Mouse (Mus musculus) neural tube, postnatal 0 days (tissue): ENCODE measurements around the gene Dennd2c. TPM values are rescaled to one million over a fixed set of nuclear protein-coding genes. Genes with fewer than 3 reads are reported as not detected.

Source experiments
- polyA plus RNA-seq: library from polyadenylated mRNA; unstranded; fragments of >200 nt; fragmentation: Nextera tagmentation; extraction: Ambion mirVana; gene quantifications from 2 replicates; pipeline ENCODE4 v1.2.1, GENCODE M21; 2015

Dennd2c gene
- polyA plus RNA-seq, result 0.97 and 1.1 TPM in 2 replicates

GRCm38 (mm10) chr3:103102454-103103390 is at the start of gene Dennd2c:
TSS of gene Dennd2c (plus strand) at chr3:103102604.

GRCm38 (mm10) chr3:103058207-103059157 is 43.9 kb upstream of the Dennd2c start, which contains the start of gene Nras:
TSS of gene Nras (plus strand) at chr3:103058285.

GRCm38 (mm10) chr3:103073771-103074170 is 28.6 kb upstream of the Dennd2c start, which contains the start of gene Ampd1:
TSS of gene Ampd1 (plus strand) at chr3:103074014.

GRCm38 (mm10) chr3:103171505-103172267 is 69.3 kb downstream of the Dennd2c start, which contains the start of gene Bcas2:
TSS of gene Bcas2 (plus strand) at chr3:103171655.

Other genes with a start within 250 kb of the Dennd2c start
- not detected in 2 replicates for gene Sycp1, start 166.5 kb upstream of the Dennd2c start, polyA plus RNA-seq
- gene Nr1h5, start 138.5 kb upstream of the Dennd2c start, polyA plus RNA-seq, result not detected in 2 replicates
- gene Sike1, start 106.9 kb upstream of the Dennd2c start, polyA plus RNA-seq, result 47.1 and 54.4 TPM in 2 replicates
- 200 and 214 TPM in 2 replicates for gene Csde1, start 82.2 kb upstream of the Dennd2c start, polyA plus RNA-seq
- gene Nras, start 44.3 kb upstream of the Dennd2c start, polyA plus RNA-seq, result 53.1 and 56.2 TPM in 2 replicates
- 0.09 TPM in 1 of 2 replicates, not detected in the other for gene Ampd1, start 28.6 kb upstream of the Dennd2c start, polyA plus RNA-seq
- 168 TPM in 2 replicates for gene Bcas2, start 69.1 kb downstream of the Dennd2c start, polyA plus RNA-seq
- 14.9 and 17.7 TPM in 2 replicates for gene Trim33, start 176.7 kb downstream of the Dennd2c start, polyA plus RNA-seq